Mouse (Mus musculus): ENCODE results near the gene Olfr1367. TPM values are rescaled to one million over a fixed set of nuclear protein-coding genes. Genes with fewer than 3 reads are reported as not detected.
A peak's percentile ranks its signal among the peaks of the same experiment; 100 is the strongest.
"Not testable (repeated sequence)": the region's sequence is repeated elsewhere in the genome, so short reads cannot be mapped to it uniquely, and the experiment has no call there.

Olfr1367 gene
- polyA plus RNA-seq, 1 experiment from 2014 or later, result not detected

- H3K9ac ChIP-seq (replicated peaks; ENCODE audit: low read depth), result no peak overlapping the region
- no peak overlapping the region for H3K4me2 ChIP-seq (replicated peaks; ENCODE audit: low read depth, low read length)
- 81% methylated on average over 2 of the region's 2 CpGs for WGBS
- H3K4me1 ChIP-seq (ENCODE audit: insufficient read depth, low read depth, low read length), result no peaks in the 10 kb centered on the region
- no peaks in the 10 kb centered on the region for H3K27me3 ChIP-seq (replicated peaks; ENCODE audit: insufficient read depth, low read length)
- H3K4me3 ChIP-seq (ENCODE audit: low read depth, low read length), result no peak overlapping the region
- no peaks in the 10 kb centered on the region for H3K9me3 ChIP-seq (ENCODE audit: low read length)
- no peak for DNase-seq (ENCODE audit: low spot score)
- TF ChIP-seq EP300 (IDR thresholded peaks at IDR 0.05), result no peak
- no peak for TF ChIP-seq CTCF (IDR thresholded peaks at IDR 0.05)
- no peak for ATAC-seq
- no peaks in the 10 kb centered on the region for H3K36me3 ChIP-seq (ENCODE audit: insufficient read depth, low read length)
- H3K27ac ChIP-seq (ENCODE audit: low read length), result no peak overlapping the region
Measured at GRCm38 (mm10) chr13:21377773-21378172, 31.1 kb downstream of the Olfr1367 start.

- 93% methylated on average over 1 of the region's 1 CpGs for WGBS
- H3K4me3 ChIP-seq (ENCODE audit: low read depth, low read length), result no peak overlapping the region
- H3K27me3 ChIP-seq (replicated peaks; ENCODE audit: insufficient read depth, low read length), result no peaks in the 10 kb centered on the region
- H3K27ac ChIP-seq (ENCODE audit: low read length), result no peak overlapping the region
- DNase-seq (ENCODE audit: low spot score) (no peak), ATAC-seq (no peak)
- H3K9me3 ChIP-seq (ENCODE audit: low read length), result no peaks in the 10 kb centered on the region
- H3K36me3 ChIP-seq (ENCODE audit: insufficient read depth, low read length), result peaks cover 39% of the 10 kb centered on the region
- H3K4me2 ChIP-seq (replicated peaks; ENCODE audit: low read depth, low read length), result no peak overlapping the region
- H3K4me1 ChIP-seq (ENCODE audit: insufficient read depth, low read depth, low read length), result no peaks in the 10 kb centered on the region; the same call in 1 of the 2 replicates
- no peak for TF ChIP-seq CTCF (IDR thresholded peaks at IDR 0.05)
- no peak for TF ChIP-seq EP300 (IDR thresholded peaks at IDR 0.05)
- H3K9ac ChIP-seq (replicated peaks; ENCODE audit: low read depth), result no peak overlapping the region
Measured at GRCm38 (mm10) chr13:21395211-21395610, 48.5 kb downstream of the Olfr1367 start.

- H3K4me2 ChIP-seq (replicated peaks; ENCODE audit: low read depth, low read length), result no peak overlapping the region
- H3K36me3 ChIP-seq (ENCODE audit: insufficient read depth, low read length), result peaks cover 35% of the 10 kb centered on the region
- H3K4me1 ChIP-seq (ENCODE audit: insufficient read depth, low read depth, low read length), result no peaks in the 10 kb centered on the region; the same call in 1 of the 2 replicates
- no peaks in the 10 kb centered on the region for H3K9me3 ChIP-seq (ENCODE audit: low read length)
- H3K4me3 ChIP-seq (ENCODE audit: low read depth, low read length), result no peak overlapping the region
- no peaks in the 10 kb centered on the region for H3K27me3 ChIP-seq (replicated peaks; ENCODE audit: insufficient read depth, low read length)
- H3K9ac ChIP-seq (replicated peaks; ENCODE audit: low read depth), result no peak overlapping the region
- ATAC-seq, result no peak
- H3K27ac ChIP-seq (ENCODE audit: low read length), result no peak overlapping the region
- TF ChIP-seq EP300 (IDR thresholded peaks at IDR 0.05) (no peak), CTCF (IDR thresholded peaks at IDR 0.05) (no peak)
- no peak for DNase-seq (ENCODE audit: low spot score)
- WGBS, result 94% methylated on average over 6 of the region's 6 CpGs
Measured at GRCm38 (mm10) chr13:21395623-21396022, 48.9 kb downstream of the Olfr1367 start.

GRCm38 (mm10) chr13:21396048-21396447, 49.3 kb downstream of the Olfr1367 start:
- H3K9ac ChIP-seq (replicated peaks; ENCODE audit: low read depth); H3K9me3 ChIP-seq (ENCODE audit: low read length); H3K4me2 ChIP-seq (replicated peaks; ENCODE audit: low read depth, low read length); DNase-seq (ENCODE audit: low spot score); H3K27me3 ChIP-seq (replicated peaks; ENCODE audit: insufficient read depth, low read length); H3K4me3 ChIP-seq (ENCODE audit: low read depth, low read length); H3K27ac ChIP-seq (ENCODE audit: low read length); H3K4me1 ChIP-seq (ENCODE audit: insufficient read depth, low read depth, low read length): not testable (repeated sequence)
- ATAC-seq, result peak; percentile 38; the same call in 1 of the 2 replicates
- WGBS, result 91% methylated on average over 14 of the region's 18 CpGs
- H3K36me3 ChIP-seq (ENCODE audit: insufficient read depth, low read length), result peaks cover 31% of the 10 kb centered on the region

GRCm38 (mm10) chr13:21397486-21397885, 50.8 kb downstream of the Olfr1367 start:
- no peak for ATAC-seq
- H3K4me1 ChIP-seq (ENCODE audit: insufficient read depth, low read depth, low read length), result peaks cover 5% of the 10 kb centered on the region; the same call in 1 of the 2 replicates
- WGBS, result 87% methylated on average over 2 of the region's 2 CpGs
- H3K27me3 ChIP-seq (replicated peaks; ENCODE audit: insufficient read depth, low read length), result no peaks in the 10 kb centered on the region
- no peak overlapping the region for H3K4me3 ChIP-seq (ENCODE audit: low read depth, low read length)
- TF ChIP-seq CTCF (IDR thresholded peaks at IDR 0.05), result no peak
- TF ChIP-seq EP300 (IDR thresholded peaks at IDR 0.05), result no peak
- H3K9me3 ChIP-seq (ENCODE audit: low read length), result no peaks in the 10 kb centered on the region
- H3K27ac ChIP-seq (ENCODE audit: low read length), result no peak overlapping the region
- H3K4me2 ChIP-seq (replicated peaks; ENCODE audit: low read depth, low read length), result no peak overlapping the region
- peaks cover 19% of the 10 kb centered on the region for H3K36me3 ChIP-seq (ENCODE audit: insufficient read depth, low read length)
- no peak overlapping the region for H3K9ac ChIP-seq (replicated peaks; ENCODE audit: low read depth)
- DNase-seq (ENCODE audit: low spot score), result no peak

Small RNAs within 50 kb of the gene (microRNA-seq; reads per million reads assigned to microRNA genes)
- gene Mir6942, result not detected

Other genes with a start within 250 kb of the Olfr1367 start
- not detected in 2 replicates for gene Olfr1369-ps1, start 235.4 kb upstream of the Olfr1367 start, polyA plus RNA-seq (2015; fragmentation: Nextera tagmentation; extraction: Ambion mirVana)
- not detected in 2 replicates for gene Olfr263, start 217.3 kb upstream of the Olfr1367 start, polyA plus RNA-seq (2015; fragmentation: Nextera tagmentation; extraction: Ambion mirVana)
- not detected in 2 replicates for gene Olfr1368, start 201.0 kb upstream of the Olfr1367 start, polyA plus RNA-seq (2015; fragmentation: Nextera tagmentation; extraction: Ambion mirVana)
- gene Trim27, start 167.5 kb upstream of the Olfr1367 start, polyA plus RNA-seq (2015; fragmentation: Nextera tagmentation; extraction: Ambion mirVana), result 61.2 and 63.3 TPM in 2 replicates
- not detected in 2 replicates for gene Gpx5, start 54.2 kb upstream of the Olfr1367 start, polyA plus RNA-seq (2015; fragmentation: Nextera tagmentation; extraction: Ambion mirVana)
- 0.21 and 0.27 TPM in 2 replicates for gene Gpx6, start 34.8 kb upstream of the Olfr1367 start, polyA plus RNA-seq (2015; fragmentation: Nextera tagmentation; extraction: Ambion mirVana)
- 6.4 and 6.8 TPM in 2 replicates for gene Zscan12, start 15.9 kb downstream of the Olfr1367 start, polyA plus RNA-seq (2015; fragmentation: Nextera tagmentation; extraction: Ambion mirVana)
- gene Zkscan3, start 55.8 kb downstream of the Olfr1367 start, polyA plus RNA-seq (2015; fragmentation: Nextera tagmentation; extraction: Ambion mirVana), result 46.3 and 54.3 TPM in 2 replicates
- gene Pgbd1, start 94.1 kb downstream of the Olfr1367 start, polyA plus RNA-seq (2015; fragmentation: Nextera tagmentation; extraction: Ambion mirVana), result 0.87 TPM in 2 replicates
- 30.2 and 33.0 TPM in 2 replicates for gene Zscan26, start 106.8 kb downstream of the Olfr1367 start, polyA plus RNA-seq (2015; fragmentation: Nextera tagmentation; extraction: Ambion mirVana)
- 9.1 and 10.5 TPM in 2 replicates for gene Nkapl, start 121.6 kb downstream of the Olfr1367 start, polyA plus RNA-seq (2015; fragmentation: Nextera tagmentation; extraction: Ambion mirVana)
- gene Zkscan4, start 132.0 kb downstream of the Olfr1367 start, polyA plus RNA-seq (2015; fragmentation: Nextera tagmentation; extraction: Ambion mirVana), result 5.1 and 5.2 TPM in 2 replicates
- not detected in 2 replicates for gene Gm10065, start 132.5 kb downstream of the Olfr1367 start, polyA plus RNA-seq (2015; fragmentation: Nextera tagmentation; extraction: Ambion mirVana)
- gene AK157302, start 148.3 kb downstream of the Olfr1367 start, polyA plus RNA-seq (2015; fragmentation: Nextera tagmentation; extraction: Ambion mirVana), result 0.31 and 0.39 TPM in 2 replicates
- 3.3 and 5.8 TPM in 2 replicates for gene Gm11273, start 154.5 kb downstream of the Olfr1367 start, polyA plus RNA-seq (2015; fragmentation: Nextera tagmentation; extraction: Ambion mirVana)
- 3.1 and 3.4 TPM in 2 replicates for gene Zkscan8, start 184.2 kb downstream of the Olfr1367 start, polyA plus RNA-seq (2015; fragmentation: Nextera tagmentation; extraction: Ambion mirVana)
- 0.06 TPM in 1 of 2 replicates, not detected in the other for gene Olfr1366, start 195.9 kb downstream of the Olfr1367 start, polyA plus RNA-seq (2015; fragmentation: Nextera tagmentation; extraction: Ambion mirVana)
- 0.05 TPM in 1 of 2 replicates, not detected in the other for gene Olfr1535, start 213.0 kb downstream of the Olfr1367 start, polyA plus RNA-seq (2015; fragmentation: Nextera tagmentation; extraction: Ambion mirVana)
- gene Olfr1364, start 234.8 kb downstream of the Olfr1367 start, polyA plus RNA-seq (2015; fragmentation: Nextera tagmentation; extraction: Ambion mirVana), result not detected in 2 replicates